Mouse (Mus musculus) spleen, adult 2 months (tissue): ENCODE results near the gene Oca2.

Source experiments
- CTCF ChIP-seq: fragments of 200-500 bp; IDR thresholded peaks from 2 replicates; pipeline ENCODE4 v1.5.1; 2011; ENCODE audit warnings: mild to moderate bottlenecking, inconsistent platforms; ENCODE audit not compliant: insufficient read depth, insufficient read length, insufficient replicate concordance; ENCODE audit errors: extremely low read depth
- POLR2A ChIP-seq: fragments of 200-500 bp; IDR thresholded peaks from 2 replicates; pipeline ENCODE4 v1.6.1; 2011; ENCODE audit warnings: low read depth, low read length, inconsistent platforms

DNA sequence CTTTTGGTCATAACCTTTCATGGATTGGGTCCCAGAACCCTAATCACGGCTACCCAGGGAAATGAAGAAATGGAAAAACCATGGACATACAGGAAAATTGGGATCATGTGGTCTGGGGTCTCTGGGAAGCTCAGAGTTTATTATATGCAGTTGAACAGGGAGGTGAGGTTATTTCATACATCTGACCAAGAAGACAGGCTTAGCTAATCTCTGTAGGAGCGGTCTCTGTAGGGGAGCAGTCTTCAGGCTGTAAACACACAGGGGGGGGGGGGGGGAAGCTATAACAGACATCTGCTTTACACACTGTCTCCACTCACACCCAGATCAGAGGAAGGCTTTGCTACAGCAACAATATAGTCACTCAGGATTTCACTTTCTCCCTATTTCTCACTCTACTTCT is 184.0 kb downstream of the Oca2 start:
- TF ChIP-seq CTCF (no peak), POLR2A (no peak)
